ENCODE assay signal across 8 mouse cellular contexts in genomic region chr11:75166861-75167642, GRCm38 (mm10). TPM values are rescaled to one million over a fixed set of nuclear protein-coding genes. Genes with fewer than 3 reads are reported as not detected.
DNase-seq lines count a peak whose midpoint lies in the region; ATAC-seq and TF ChIP-seq lines count a peak whose summit lies in the region.

No protein-coding gene starts in this region.

- TF ChIP-seq EP300 in stomach, postnatal 0 days (optimal IDR thresholded peaks at IDR 0.05) = no peak

- H3K27ac ChIP-seq in forebrain, embryonic 13.5 days = no peak overlapping the region
- H3K27ac ChIP-seq in intestine, embryonic 15.5 days = peak overlapping the region; percentile 94
- H3K27ac ChIP-seq in lung, embryonic 16.5 days (ENCODE audit: low read length) = peak overlapping the region; percentile 84
- H3K27ac ChIP-seq in stomach, postnatal 0 days (replicated peaks) = peak overlapping the region; percentile 91

- WGBS in forebrain, embryonic 13.5 days = 2% methylated on average over 58 of the region's 68 CpGs
- WGBS in intestine, embryonic 15.5 days = 5% methylated on average over 68 of the region's 68 CpGs
- 5% methylated on average over 68 of the region's 68 CpGs for WGBS in lung, embryonic 16.5 days
- WGBS in stomach, postnatal 0 days = 12% methylated on average over 68 of the region's 68 CpGs

- DNase-seq in cerebellum, adult 18-20 months = peak; percentile 26 to 48
- DNase-seq in cerebellum, adult 8-10 months = no peak
- DNase-seq in stomach, postnatal 0 days (ENCODE audit: low spot score) = peak; percentile 69
- no peak for DNase-seq in layer of hippocampus, adult 9-10 months (ENCODE audit: low spot score)

- peaks cover 14% of the 10 kb centered on the region for H3K36me3 ChIP-seq in E14TG2a.4 (ENCODE audit: insufficient read depth, low read length)
- H3K36me3 ChIP-seq in forebrain, embryonic 13.5 days (ENCODE audit: poor library complexity, severe bottlenecking) = peaks cover 18% of the 10 kb centered on the region
- H3K36me3 ChIP-seq in intestine, embryonic 15.5 days = peaks cover 4% of the 10 kb centered on the region; the same call in 1 of the 2 replicates
- H3K36me3 ChIP-seq in lung, embryonic 16.5 days (ENCODE audit: control insufficient read depth, insufficient read depth, low read length) = peaks cover 21% of the 10 kb centered on the region
- peaks cover 16% of the 10 kb centered on the region for H3K36me3 ChIP-seq in stomach, postnatal 0 days (ENCODE audit: control insufficient read depth, insufficient read depth, low read length)

- peak overlapping the region; percentile 49 for H3K9ac ChIP-seq in forebrain, embryonic 13.5 days
- H3K9ac ChIP-seq in intestine, embryonic 15.5 days = peak overlapping the region; percentile 86
- peak overlapping the region; percentile 87 for H3K9ac ChIP-seq in lung, embryonic 16.5 days (ENCODE audit: low read length)
- peak overlapping the region; percentile 80 for H3K9ac ChIP-seq in stomach, postnatal 0 days (ENCODE audit: low read length)

- no peak for TF ChIP-seq CTCF in E14TG2a.4 (conservative IDR thresholded peaks at IDR 0.05; ENCODE audit: low read length)
- TF ChIP-seq CTCF in stomach, postnatal 0 days (IDR thresholded peaks at IDR 0.05; ENCODE audit: low read depth) = peak; percentile 18; the same call in 1 of the 2 replicates

- no peak for ATAC-seq in forebrain, embryonic 13.5 days
- ATAC-seq in intestine, embryonic 15.5 days = no peak
- no peak for ATAC-seq in lung, embryonic 16.5 days (ENCODE audit: low read depth)
- no peak for ATAC-seq in stomach, postnatal 0 days (ENCODE audit: low FRiP score, low TSS enrichment)

- H3K4me1 ChIP-seq in E14TG2a.4 (replicated peaks; ENCODE audit: low read depth, low read length) = peaks cover 68% of the 10 kb centered on the region
- H3K4me1 ChIP-seq in forebrain, embryonic 13.5 days = peaks cover 65% of the 10 kb centered on the region
- peaks cover 59% of the 10 kb centered on the region for H3K4me1 ChIP-seq in intestine, embryonic 15.5 days (replicated peaks)
- H3K4me1 ChIP-seq in lung, embryonic 16.5 days (replicated peaks; ENCODE audit: control insufficient read depth, insufficient read depth, low read length) = peaks cover 47% of the 10 kb centered on the region
- no peaks in the 10 kb centered on the region for H3K4me1 ChIP-seq in stomach, postnatal 0 days (replicated peaks; ENCODE audit: control insufficient read depth, insufficient read depth)

- H3K9me3 ChIP-seq in E14TG2a.4 (ENCODE audit: low read length) = no peaks in the 10 kb centered on the region
- H3K9me3 ChIP-seq in forebrain, embryonic 13.5 days (replicated peaks) = no peaks in the 10 kb centered on the region
- no peaks in the 10 kb centered on the region for H3K9me3 ChIP-seq in intestine, embryonic 15.5 days
- H3K9me3 ChIP-seq in lung, embryonic 16.5 days (ENCODE audit: control insufficient read depth, low read length) = no peaks in the 10 kb centered on the region
- H3K9me3 ChIP-seq in stomach, postnatal 0 days (ENCODE audit: control insufficient read depth, low read length) = no peaks in the 10 kb centered on the region

- H3K27me3 ChIP-seq in E14TG2a.4 (ENCODE audit: insufficient read depth, low read length) = peaks cover 93% of the 10 kb centered on the region
- peaks cover 95% of the 10 kb centered on the region for H3K27me3 ChIP-seq in forebrain, embryonic 13.5 days
- H3K27me3 ChIP-seq in intestine, embryonic 15.5 days (replicated peaks) = peaks cover 43% of the 10 kb centered on the region
- peaks cover 43% of the 10 kb centered on the region for H3K27me3 ChIP-seq in lung, embryonic 16.5 days (ENCODE audit: control insufficient read depth, insufficient read depth, low read depth, low read length)
- no peaks in the 10 kb centered on the region; the same call in 1 of the 2 replicates for H3K27me3 ChIP-seq in stomach, postnatal 0 days (ENCODE audit: control insufficient read depth, insufficient read depth, low read length)

- peak overlapping the region; percentile 48 for H3K4me2 ChIP-seq in forebrain, embryonic 13.5 days
- H3K4me2 ChIP-seq in intestine, embryonic 15.5 days (replicated peaks) = peak overlapping the region; percentile 96
- H3K4me2 ChIP-seq in lung, embryonic 16.5 days (ENCODE audit: low read depth, low read length) = peak overlapping the region; percentile 87
- H3K4me2 ChIP-seq in stomach, postnatal 0 days (replicated peaks; ENCODE audit: low read depth) = peak overlapping the region; percentile 91

- peak overlapping the region; percentile 79 for H3K4me3 ChIP-seq in E14TG2a.4 (replicated peaks; ENCODE audit: low read length)
- H3K4me3 ChIP-seq in forebrain, embryonic 13.5 days = peak overlapping the region; percentile 45
- peak overlapping the region; percentile 71 for H3K4me3 ChIP-seq in intestine, embryonic 15.5 days (replicated peaks)
- peak overlapping the region; percentile 75 for H3K4me3 ChIP-seq in lung, embryonic 16.5 days (ENCODE audit: low read length)
- peak overlapping the region; percentile 72 for H3K4me3 ChIP-seq in stomach, postnatal 0 days (ENCODE audit: low read depth, low read length)

RNA-seq across cellular contexts. Expression of gene Hic1, which starts 2.3 kb away (rescaled TPM):
- polyA plus RNA-seq in forebrain, embryonic 13.5 days (2015; fragmentation: Nextera tagmentation; extraction: Ambion mirVana) = 1.2 and 1.5 TPM in 2 replicates
- 20.3 and 22.0 TPM in 2 replicates for polyA plus RNA-seq in intestine, embryonic 15.5 days (2015; fragmentation: Nextera tagmentation; extraction: Ambion mirVana)
- 8.4 and 8.5 TPM in 2 replicates for polyA plus RNA-seq in lung, embryonic 16.5 days (2015; fragmentation: Nextera tagmentation; extraction: Ambion mirVana)
- 6.6 and 8.2 TPM in 2 replicates for polyA plus RNA-seq in stomach, postnatal 0 days (2015; fragmentation: Nextera tagmentation; extraction: Ambion mirVana)

RNA-seq across cellular contexts. Expression of gene Ovca2, which starts 11.6 kb away (rescaled TPM):
- 22.8 and 25.1 TPM in 2 replicates for polyA plus RNA-seq in forebrain, embryonic 13.5 days (2015; fragmentation: Nextera tagmentation; extraction: Ambion mirVana)
- 21.3 and 21.4 TPM in 2 replicates for polyA plus RNA-seq in intestine, embryonic 15.5 days (2015; fragmentation: Nextera tagmentation; extraction: Ambion mirVana)
- polyA plus RNA-seq in lung, embryonic 16.5 days (2015; fragmentation: Nextera tagmentation; extraction: Ambion mirVana) = 24.0 and 24.2 TPM in 2 replicates
- polyA plus RNA-seq in stomach, postnatal 0 days (2015; fragmentation: Nextera tagmentation; extraction: Ambion mirVana) = 19.3 and 20.2 TPM in 2 replicates

RNA-seq across cellular contexts. Expression of gene Dph1, which starts 24.0 kb away (rescaled TPM):
- polyA plus RNA-seq in forebrain, embryonic 13.5 days (2015; fragmentation: Nextera tagmentation; extraction: Ambion mirVana) = 13.9 and 15.8 TPM in 2 replicates
- 23.4 and 23.8 TPM in 2 replicates for polyA plus RNA-seq in intestine, embryonic 15.5 days (2015; fragmentation: Nextera tagmentation; extraction: Ambion mirVana)
- polyA plus RNA-seq in lung, embryonic 16.5 days (2015; fragmentation: Nextera tagmentation; extraction: Ambion mirVana) = 17.1 and 17.9 TPM in 2 replicates
- polyA plus RNA-seq in stomach, postnatal 0 days (2015; fragmentation: Nextera tagmentation; extraction: Ambion mirVana) = 15.2 and 15.8 TPM in 2 replicates

RNA-seq across cellular contexts. Expression of gene Rtn4rl1, which starts 26.5 kb away (rescaled TPM):
- 2.2 and 2.6 TPM in 2 replicates for polyA plus RNA-seq in forebrain, embryonic 13.5 days (2015; fragmentation: Nextera tagmentation; extraction: Ambion mirVana)
- polyA plus RNA-seq in intestine, embryonic 15.5 days (2015; fragmentation: Nextera tagmentation; extraction: Ambion mirVana) = 1.7 and 1.8 TPM in 2 replicates
- 2.0 and 2.9 TPM in 2 replicates for polyA plus RNA-seq in lung, embryonic 16.5 days (2015; fragmentation: Nextera tagmentation; extraction: Ambion mirVana)
- polyA plus RNA-seq in stomach, postnatal 0 days (2015; fragmentation: Nextera tagmentation; extraction: Ambion mirVana) = 2.1 and 2.9 TPM in 2 replicates

Comparison
In these comparisons a context has a peak if more than half of its experiments do, and no peak if none do; other contexts are left out.
1. DNase-seq: peak in cerebellum, adult 18-20 months (2 of 2) and stomach, postnatal 0 days (single experiment); none in cerebellum, adult 8-10 months (single experiment) and layer of hippocampus, adult 9-10 months (single experiment).
2. Peak in every context shown above with its lines, with median percentiles within 50 percentile points of each other: H3K4me3 ChIP-seq, H3K4me2 ChIP-seq and H3K9ac ChIP-seq.